Mouse (Mus musculus) cerebellum, adult 2 months (tissue): ENCODE measurements at regions not wholly inside any gene's neighbourhood (a gene's known extent, or its start where the extent isn't known, plus 50 kb on each side); places are given as distances from the start of the nearest gene placed in this dataset.

Experiments used
- CTCF ChIP-seq: fragments of 200-500 bp; IDR thresholded peaks from 2 replicates; pipeline ENCODE4 v1.5.1; 2011; ENCODE audit warnings: low read depth, mild to moderate bottlenecking, control low read depth, low read length, moderate library complexity, borderline replicate concordance; ENCODE audit not compliant: insufficient read depth
- POLR2A ChIP-seq: fragments of 200-500 bp; IDR thresholded peaks from 2 replicates; pipeline ENCODE4 v1.6.1; 2011; ENCODE audit warnings: low read length, control low read depth, borderline replicate concordance; ENCODE audit not compliant: insufficient read depth

GRCm38 (mm10) chr16:55606447-55607239, 232.1 kb downstream of the Nfkbiz start:
- TF ChIP-seq CTCF (no peak), POLR2A (no peak)
